Mouse (Mus musculus) cerebellum, adult 2 months (tissue): ENCODE results near the gene Olfr64.

Experiments
- CTCF ChIP-seq: fragments of 200-500 bp; IDR thresholded peaks from 2 replicates; pipeline ENCODE4 v1.5.1; 2011; ENCODE audit warnings: low read depth, mild to moderate bottlenecking, control low read depth, low read length, moderate library complexity, borderline replicate concordance; ENCODE audit not compliant: insufficient read depth
- POLR2A ChIP-seq: fragments of 200-500 bp; IDR thresholded peaks from 2 replicates; pipeline ENCODE4 v1.6.1; 2011; ENCODE audit warnings: low read length, control low read depth, borderline replicate concordance; ENCODE audit not compliant: insufficient read depth

- no peak for TF ChIP-seq POLR2A
- TF ChIP-seq CTCF: no peak
Measured at GRCm38 (mm10) chr7:103894385-103894784, at the start of gene Olfr64.
